Mouse (Mus musculus) thymus, postnatal 36 days (tissue): Measurements from ENCODE around the gene Ccdc85c.

Experiments
- DNase-seq, 2 experiments: peaks; one replicate each; pipeline ENCODE4 v3.0.0; 2022; ENCODE audit warnings: mixed read lengths in 2 of 2

Ccdc85c gene

GRCm38 (mm10) chr12:108267653-108268052 lies 7.6 kb downstream of the Ccdc85c start:
- DNase-seq, result no peak

- DNase-seq, result no peak
These were observed 9.2 kb downstream of the Ccdc85c start for GRCm38 (mm10) chr12:108265831-108266619.

- DNase-seq, result no peak
These were observed 10.3 kb downstream of the Ccdc85c start for GRCm38 (mm10) chr12:108264918-108265317.

GRCm38 (mm10) chr12:108260950-108261349 lies 14.3 kb downstream of the Ccdc85c start:
- no peak for DNase-seq

- DNase-seq, result no peak
These were observed 15.7 kb downstream of the Ccdc85c start for GRCm38 (mm10) chr12:108259322-108260049.

- no peak for DNase-seq
These were observed 18.5 kb downstream of the Ccdc85c start for GRCm38 (mm10) chr12:108256734-108257133.

GRCm38 (mm10) chr12:108255960-108256359 lies 19.3 kb downstream of the Ccdc85c start:
- no peak for DNase-seq

- no peak for DNase-seq
These were observed 19.7 kb downstream of the Ccdc85c start for GRCm38 (mm10) chr12:108255511-108255919.

GRCm38 (mm10) chr12:108253042-108253441 lies 22.2 kb downstream of the Ccdc85c start:
- DNase-seq, result no peak

GRCm38 (mm10) chr12:108251825-108252542 lies 23.2 kb downstream of the Ccdc85c start:
- DNase-seq, result no peak

- no peak for DNase-seq
These were observed 24.0 kb downstream of the Ccdc85c start for GRCm38 (mm10) chr12:108251034-108251792.

- no peak for DNase-seq
These were observed 25.7 kb downstream of the Ccdc85c start for GRCm38 (mm10) chr12:108249522-108249921.

GRCm38 (mm10) chr12:108249019-108249418 lies 26.2 kb downstream of the Ccdc85c start:
- DNase-seq, result no peak

- no peak for DNase-seq
These were observed 28.3 kb downstream of the Ccdc85c start for GRCm38 (mm10) chr12:108246759-108247500.

- DNase-seq, result no peak
These were observed 29.6 kb downstream of the Ccdc85c start for GRCm38 (mm10) chr12:108245579-108245978.

GRCm38 (mm10) chr12:108244778-108245177 lies 30.4 kb downstream of the Ccdc85c start:
- no peak for DNase-seq

- DNase-seq, result no peak
These were observed 32.9 kb downstream of the Ccdc85c start for GRCm38 (mm10) chr12:108242243-108242745.

- DNase-seq, result no peak
These were observed 33.6 kb downstream of the Ccdc85c start for GRCm38 (mm10) chr12:108241626-108242025.

GRCm38 (mm10) chr12:108240953-108241588 lies 34.2 kb downstream of the Ccdc85c start:
- DNase-seq, result no peak

- no peak for DNase-seq
These were observed 34.8 kb downstream of the Ccdc85c start for GRCm38 (mm10) chr12:108240401-108240890.

GRCm38 (mm10) chr12:108239441-108239840 lies 35.8 kb downstream of the Ccdc85c start:
- DNase-seq, result no peak
